In genomic region chr3:53044238-53044637, GRCm38 (mm10) we compare ENCODE assay signal across 9 mouse cellular contexts. TPM values are rescaled to one million over a fixed set of nuclear protein-coding genes. Genes with fewer than 3 reads are reported as not detected.
A peak's percentile ranks its signal among the peaks of the same experiment; 100 is the strongest.
DNase-seq lines count a peak whose midpoint lies in the region; ATAC-seq and TF ChIP-seq lines count a peak whose summit lies in the region.
"Had no signal": no experiment of that assay in that cellular context is flagged by ENCODE, and none has a peak within 500 bp of the region (broad histone marks: within the 10 kb centered on the region; RNA-seq: fewer than 3 reads in every experiment).

No protein-coding gene starts in this region.

- H3K9me3 ChIP-seq in forebrain, embryonic 14.5 days (replicated peaks; ENCODE audit: control insufficient read depth, low read length) = no peaks in the 10 kb centered on the region
- H3K9me3 ChIP-seq in intestine, embryonic 14.5 days (ENCODE audit: control insufficient read depth, low read length) = no peaks in the 10 kb centered on the region
- no peaks in the 10 kb centered on the region for H3K9me3 ChIP-seq in midbrain, embryonic 13.5 days
- H3K9me3 ChIP-seq: liver, embryonic 13.5 days had no signal

- 0 out of 2 replicates have a peak, but pooled peaks cover 3% of the 10 kb centered on the region for H3K4me1 ChIP-seq in forebrain, embryonic 14.5 days (ENCODE audit: control insufficient read depth, insufficient read depth, low read length)
- H3K4me1 ChIP-seq in intestine, embryonic 14.5 days (replicated peaks; ENCODE audit: control insufficient read depth, insufficient read depth, low read length) = peaks cover 9% of the 10 kb centered on the region; the same call in 1 of the 2 replicates
- peaks cover 32% of the 10 kb centered on the region for H3K4me1 ChIP-seq in midbrain, embryonic 13.5 days (replicated peaks)

- H3K9ac ChIP-seq in forebrain, embryonic 14.5 days (ENCODE audit: low read length) = no peak overlapping the region
- no peak overlapping the region for H3K9ac ChIP-seq in intestine, embryonic 14.5 days (ENCODE audit: low read length)
- peak overlapping the region; percentile 15 for H3K9ac ChIP-seq in midbrain, embryonic 13.5 days (replicated peaks)
- H3K9ac ChIP-seq: liver, embryonic 13.5 days had no signal

- DNase-seq in layer of hippocampus, adult 2 months (ENCODE audit: low spot score in 2 of 2) = no peak
- no peak for DNase-seq in layer of hippocampus, postnatal 14 days (ENCODE audit: low spot score in 2 of 2)
- DNase-seq in forebrain, embryonic 14.5 days (ENCODE audit: low spot score) = no peak
- DNase-seq in intestine, embryonic 14.5 days (ENCODE audit: low spot score) = peak; percentile 65
- no peak for DNase-seq in natural killer cell, adult 2 months (ENCODE audit: low spot score in 2 of 2)
- no peak for DNase-seq in spleen, adult 18-20 months
- DNase-seq: liver, embryonic 13.5 days had no signal

- no peak overlapping the region for H3K27ac ChIP-seq in layer of hippocampus, adult 2 months
- no peak overlapping the region for H3K27ac ChIP-seq in forebrain, embryonic 14.5 days (ENCODE audit: low read depth, low read length)
- H3K27ac ChIP-seq in intestine, embryonic 14.5 days (ENCODE audit: low read depth) = peak overlapping the region; percentile 62; the same call in 1 of the 2 replicates
- no peak overlapping the region for H3K27ac ChIP-seq in midbrain, embryonic 13.5 days
- H3K27ac ChIP-seq: liver, embryonic 13.5 days had no signal

- WGBS in forebrain, embryonic 14.5 days = 77% methylated on average over 7 of the region's 7 CpGs
- 41% methylated on average over 7 of the region's 7 CpGs for WGBS in intestine, embryonic 14.5 days
- WGBS in midbrain, embryonic 13.5 days = 80% methylated on average over 7 of the region's 7 CpGs

- H3K36me3 ChIP-seq in forebrain, embryonic 14.5 days (ENCODE audit: control insufficient read depth, insufficient read depth, low read length) = no peaks in the 10 kb centered on the region
- no peaks in the 10 kb centered on the region for H3K36me3 ChIP-seq in intestine, embryonic 14.5 days (ENCODE audit: control insufficient read depth, insufficient read depth, low read length)
- no peaks in the 10 kb centered on the region for H3K36me3 ChIP-seq in midbrain, embryonic 13.5 days
- H3K36me3 ChIP-seq: liver, embryonic 13.5 days had no signal

- H3K27me3 ChIP-seq in forebrain, embryonic 14.5 days (replicated peaks; ENCODE audit: control insufficient read depth, insufficient read depth, low read length) = no peaks in the 10 kb centered on the region
- peaks cover 14% of the 10 kb centered on the region; the same call in 1 of the 2 replicates for H3K27me3 ChIP-seq in intestine, embryonic 14.5 days (replicated peaks; ENCODE audit: control insufficient read depth, insufficient read depth, low read length)
- peaks cover 19% of the 10 kb centered on the region; the same call in 1 of the 2 replicates for H3K27me3 ChIP-seq in midbrain, embryonic 13.5 days

- ATAC-seq in forebrain, embryonic 14.5 days = no peak
- ATAC-seq in intestine, embryonic 14.5 days (replicated peaks; ENCODE audit: low FRiP score, low TSS enrichment, low read depth) = no peak
- ATAC-seq in midbrain, embryonic 13.5 days = no peak
- ATAC-seq in inflammation-experienced regulatory T-cells, adult 6 months = no peak

- peak overlapping the region; percentile 29; the same call in 1 of the 2 replicates for H3K4me3 ChIP-seq in layer of hippocampus, adult 2 months
- no peak overlapping the region for H3K4me3 ChIP-seq in forebrain, embryonic 14.5 days (ENCODE audit: low read depth, low read length)
- peak overlapping the region; percentile 20; the same call in 1 of the 2 replicates for H3K4me3 ChIP-seq in intestine, embryonic 14.5 days (ENCODE audit: low read depth, low read length)
- peak overlapping the region; percentile 20 for H3K4me3 ChIP-seq in midbrain, embryonic 13.5 days (replicated peaks)
- H3K4me3 ChIP-seq: liver, embryonic 13.5 days had no signal

- H3K4me2 ChIP-seq in forebrain, embryonic 14.5 days (ENCODE audit: low read length) = peak overlapping the region; percentile 24; the same call in 1 of the 2 replicates
- H3K4me2 ChIP-seq in intestine, embryonic 14.5 days (ENCODE audit: low read length) = peak overlapping the region; percentile 66
- peak overlapping the region; percentile 88 for H3K4me2 ChIP-seq in midbrain, embryonic 13.5 days (replicated peaks)
- H3K4me2 ChIP-seq: liver, embryonic 13.5 days had no signal

- no peak for TF ChIP-seq CTCF in layer of hippocampus, adult 2 months (conservative IDR thresholded peaks at IDR 0.05)

RNA-seq across cellular contexts. Expression of gene Lhfp, which starts 2.9 kb away (rescaled TPM):
- 10 to 100 TPM; 19.1 to 20.4 TPM for total RNA-seq in layer of hippocampus, adult 2 months (2021)
- 10 to 100 TPM; 20.5 to 28.1 TPM for total RNA-seq in layer of hippocampus, postnatal 14 days (2021)
- polyA plus RNA-seq in forebrain, embryonic 14.5 days (2014; fragmentation: Nextera tagmentation; extraction: Ambion mirVana) = 37.4 and 40.5 TPM in 2 replicates
- polyA plus RNA-seq in intestine, embryonic 14.5 days (2014; fragmentation: Nextera tagmentation; extraction: Ambion mirVana) = 39.9 and 43.1 TPM in 2 replicates
- 47.3 and 48.8 TPM in 2 replicates for polyA plus RNA-seq in midbrain, embryonic 13.5 days (2015; fragmentation: Nextera tagmentation; extraction: Ambion mirVana)
- polyA plus RNA-seq in inflammation-experienced regulatory T-cells, adult 6 months (2017; shearing (Covaris generic)) = not detected

RNA-seq across cellular contexts. Expression of gene Cog6, which starts 27.2 kb away (rescaled TPM):
- 10 to 100 TPM; 37.7 to 42.4 TPM for total RNA-seq in layer of hippocampus, adult 2 months (2021)
- total RNA-seq in layer of hippocampus, postnatal 14 days (2021) = 10 to 100 TPM; 30.5 to 31.1 TPM
- 73.1 and 86.2 TPM in 2 replicates for polyA plus RNA-seq in forebrain, embryonic 14.5 days (2014; fragmentation: Nextera tagmentation; extraction: Ambion mirVana)
- 40.0 and 42.4 TPM in 2 replicates for polyA plus RNA-seq in intestine, embryonic 14.5 days (2014; fragmentation: Nextera tagmentation; extraction: Ambion mirVana)
- 57.9 and 59.9 TPM in 2 replicates for polyA plus RNA-seq in midbrain, embryonic 13.5 days (2015; fragmentation: Nextera tagmentation; extraction: Ambion mirVana)
- polyA plus RNA-seq in inflammation-experienced regulatory T-cells, adult 6 months (2017; shearing (Covaris generic)) = 10 to 100 TPM; 18.9 to 23.4 (median 20.0) TPM

Comparison
In these comparisons a context has a peak if more than half of its experiments do, and no peak if none do; other contexts are left out.
1. H3K4me2 ChIP-seq: peak in every context shown above with its lines; median percentile 88 in midbrain, embryonic 13.5 days; 66 in intestine, embryonic 14.5 days; 24 in forebrain, embryonic 14.5 days.
2. RNA of gene Lhfp, which starts 2.9 kb away (polyA plus RNA-seq): 47.3 to 48.8 TPM in midbrain, embryonic 13.5 days, 39.9 to 43.1 TPM in intestine, embryonic 14.5 days and 37.4 to 40.5 TPM in forebrain, embryonic 14.5 days; not detected in inflammation-experienced regulatory T-cells, adult 6 months; every median in the first group is over 10 times any median in the second.